Mouse (Mus musculus) kidney, postnatal 10 days (tissue): ENCODE results near the gene Tmigd1.
"Not testable (repeated sequence)": the region's sequence is repeated elsewhere in the genome, so short reads cannot be mapped to it uniquely, and the experiment has no call there.

Source experiments
- DNase-seq: peaks from one replicate; pipeline ENCODE4 v3.0.0; 2021; ENCODE audit warnings: mixed read lengths

The Tmigd1 gene

GRCm38 (mm10) chr11:76899758-76900738 lies 1.9 kb upstream of the Tmigd1 start:
- DNase-seq, result peak; percentile 63

DNA sequence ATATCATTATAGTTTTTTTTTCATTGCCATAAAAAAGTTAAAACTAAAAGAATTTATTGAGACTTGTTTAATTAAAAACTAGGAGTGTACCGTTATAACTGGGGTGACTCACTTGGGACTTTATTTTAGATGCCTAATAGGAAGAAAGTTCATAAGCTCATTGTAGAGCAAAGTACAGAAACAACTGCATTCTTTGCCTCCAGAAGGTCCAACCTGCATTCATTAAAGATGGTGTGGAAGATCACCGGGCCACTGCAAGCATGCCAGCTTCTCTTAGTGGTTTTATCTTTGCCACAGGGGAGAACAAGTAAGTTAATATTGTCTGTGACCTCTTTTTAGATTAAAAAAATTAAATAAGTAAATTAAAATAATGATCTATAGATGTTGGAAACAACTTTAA lies 2.4 kb downstream of the Tmigd1 start:
- DNase-seq, result no peak

DNA sequence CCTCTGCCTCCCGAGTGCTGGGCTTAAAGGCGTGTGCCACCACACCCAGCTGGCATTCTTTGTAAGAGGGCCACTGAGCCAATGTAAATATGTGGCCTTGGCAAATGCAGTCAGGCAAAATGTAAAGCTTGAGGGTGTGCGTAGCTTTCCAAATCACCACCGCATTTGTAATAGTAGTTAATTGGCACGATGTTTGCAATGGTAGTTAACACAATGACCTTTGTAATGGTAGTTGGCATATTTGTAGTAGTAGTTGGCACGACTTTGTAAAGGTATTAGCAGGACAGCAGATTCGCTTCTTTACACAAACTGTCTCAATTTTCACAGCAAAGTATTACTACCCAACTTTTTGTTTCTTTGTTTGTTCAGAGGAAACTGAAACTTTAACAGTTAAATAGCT lies 6.7 kb downstream of the Tmigd1 start:
- DNase-seq, result no peak

- DNase-seq, result peak; percentile 59
Measured at GRCm38 (mm10) chr11:76911325-76912054, 9.5 kb downstream of the Tmigd1 start.

DNA sequence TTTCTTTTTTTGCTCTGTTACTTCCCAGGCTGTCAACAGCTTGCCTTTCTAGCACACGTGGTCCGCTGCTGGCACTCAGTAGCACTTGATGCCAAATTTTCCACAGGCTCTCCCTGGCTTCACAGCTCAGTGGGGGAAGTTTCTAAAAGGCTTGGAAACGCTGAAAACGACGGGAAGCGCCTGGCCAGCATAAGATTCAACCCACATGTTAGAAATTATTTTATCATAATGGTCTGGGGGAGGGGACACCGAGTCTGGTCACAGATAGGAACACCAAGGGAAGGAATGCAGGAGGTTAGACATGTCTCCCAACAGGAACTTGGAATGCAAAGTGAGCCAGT lies 10.1 kb downstream of the Tmigd1 start:
- DNase-seq, result peak; percentile 55

DNA sequence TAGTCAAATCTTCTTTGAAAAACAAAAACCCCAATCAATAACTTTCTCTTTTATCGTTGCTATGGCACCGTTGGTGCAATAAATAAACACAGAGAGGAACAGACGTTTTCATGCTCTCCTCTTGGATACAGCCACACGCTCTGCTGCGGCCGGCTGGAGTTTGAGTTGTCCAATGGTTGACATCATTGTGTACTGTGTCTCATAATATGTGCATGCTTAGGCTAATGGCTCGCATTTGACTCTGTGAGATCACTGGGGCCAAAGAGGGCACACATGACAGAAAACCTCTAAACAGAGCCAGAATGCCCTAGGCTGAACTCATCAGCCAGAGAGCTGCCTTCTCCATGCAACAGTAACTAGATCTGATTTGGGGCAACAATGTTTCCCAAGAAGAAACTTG lies 12.4 kb downstream of the Tmigd1 start:
- no peak for DNase-seq

DNA sequence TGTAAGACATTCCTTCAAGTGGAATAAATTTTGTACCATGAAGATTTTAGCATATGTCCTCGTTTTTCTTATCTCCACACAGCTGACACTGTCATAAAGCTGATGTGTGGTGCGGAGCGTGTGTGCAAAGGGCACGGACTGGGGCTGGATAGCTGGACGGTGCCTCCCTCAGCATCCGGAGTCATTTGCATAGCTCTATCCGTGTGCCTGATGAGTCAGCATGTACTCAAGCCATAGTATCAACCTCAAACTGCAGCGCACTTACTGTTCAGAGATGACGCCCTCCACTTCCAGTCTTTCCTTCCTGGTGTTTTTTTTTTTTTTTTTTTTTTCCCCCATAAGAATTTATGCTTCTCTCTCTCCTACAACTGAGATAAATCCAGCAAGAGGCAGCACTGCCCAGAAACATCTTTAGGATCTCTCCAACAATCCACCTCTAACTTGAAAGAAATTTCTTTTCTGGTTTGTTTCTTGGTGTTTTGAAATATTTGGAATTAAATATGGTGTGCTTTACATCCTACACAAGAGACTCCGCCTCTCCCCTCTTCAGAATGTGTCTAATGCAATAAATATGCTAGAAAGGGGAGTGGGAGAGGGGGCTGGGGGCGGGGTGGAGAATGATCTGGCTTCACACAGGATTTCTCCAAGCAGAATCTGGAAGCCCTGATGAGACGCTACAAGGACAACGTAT lies 14.7 kb downstream of the Tmigd1 start:
- peak; percentile 60 for DNase-seq

- no peak for DNase-seq
Measured at GRCm38 (mm10) chr11:76917230-76917548, 15.2 kb downstream of the Tmigd1 start.

DNA sequence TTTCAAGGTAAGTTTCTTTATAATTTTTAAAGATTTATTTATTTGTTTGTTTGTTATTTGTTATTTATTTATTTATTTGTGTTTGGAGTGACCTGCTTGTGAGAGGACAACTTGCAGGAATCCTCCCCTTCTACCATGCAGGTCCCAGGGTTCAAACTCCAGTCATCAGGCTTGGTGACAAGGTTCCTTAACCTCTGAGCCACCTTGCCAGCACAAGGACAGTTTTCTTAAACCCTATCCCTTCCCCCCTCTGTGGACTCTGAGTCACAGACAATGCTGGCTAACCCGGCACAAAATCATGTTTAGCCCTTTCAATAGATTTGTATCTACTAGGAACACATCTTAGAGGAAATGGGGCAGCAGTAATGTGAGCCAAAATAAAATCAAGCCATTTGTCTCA lies 18.6 kb downstream of the Tmigd1 start:
- DNase-seq, result no peak

DNA sequence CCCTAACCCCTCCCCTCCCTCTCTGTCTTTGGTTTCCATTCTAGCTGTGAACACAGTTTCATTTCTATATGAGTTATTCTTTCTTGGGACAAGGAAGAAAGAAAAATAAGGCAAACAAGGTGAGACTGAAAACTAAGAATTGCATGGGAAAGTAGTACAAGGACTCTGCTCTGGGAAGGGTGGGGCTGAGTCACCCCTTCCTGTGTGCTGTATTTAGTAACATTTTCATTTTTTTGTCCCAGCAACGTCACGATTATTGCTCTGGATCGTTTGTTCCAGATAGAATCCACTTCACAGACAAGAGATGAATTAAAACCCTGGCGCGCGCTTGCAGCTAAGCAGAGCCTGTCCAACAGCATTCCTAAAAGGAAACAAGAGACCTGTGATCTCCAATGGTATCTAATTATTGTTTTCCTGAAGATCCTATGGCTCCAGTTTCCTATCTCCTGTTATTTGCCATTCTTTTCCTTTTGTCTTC lies 22.8 kb downstream of the Tmigd1 start, which contains the start of gene Blmh:
Gene Blmh, plus strand, starts transcription at position 51 of the 478 bp plus-strand sequence.
- DNase-seq, result no peak

DNA sequence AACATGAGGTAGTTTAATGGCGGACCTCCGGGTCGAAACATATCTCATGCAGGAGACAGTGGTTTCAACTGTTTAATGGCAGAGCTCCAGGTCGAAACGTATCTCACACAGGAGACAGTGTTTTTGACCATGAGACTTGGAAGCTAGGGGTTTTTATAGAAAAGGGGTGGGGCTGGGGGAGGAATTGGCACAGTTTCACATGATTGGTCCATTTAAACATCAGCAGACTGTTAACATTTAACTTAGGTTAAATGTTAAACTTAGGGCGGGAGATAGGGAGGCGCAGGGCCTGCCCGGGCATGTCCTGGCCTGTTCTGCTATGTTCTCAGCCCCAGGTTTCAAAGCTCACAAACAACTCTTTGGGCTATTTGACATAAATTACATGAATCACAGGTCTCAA lies 26.6 kb downstream of the Tmigd1 start:
- not testable (repeated sequence) for DNase-seq

DNA sequence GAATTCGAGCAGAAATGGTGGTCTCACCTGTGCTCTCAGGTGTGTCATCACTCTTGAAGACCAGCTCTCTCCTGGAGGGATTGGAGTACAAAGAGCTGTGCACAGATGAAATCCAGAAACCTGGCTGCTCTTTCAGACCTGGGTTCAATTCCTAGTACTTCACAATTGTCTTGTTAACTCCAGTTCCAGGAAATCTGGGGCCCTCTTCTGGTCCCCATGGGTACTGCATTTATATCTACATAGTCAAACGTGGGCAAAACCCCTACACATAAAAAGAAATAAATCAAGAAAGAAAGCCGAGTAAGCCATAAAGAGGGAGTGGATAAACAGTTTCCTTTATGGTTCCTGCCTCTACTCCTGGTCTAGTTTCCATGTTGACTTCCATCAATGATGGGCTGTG lies 31.2 kb downstream of the Tmigd1 start:
- DNase-seq, result no peak

DNA sequence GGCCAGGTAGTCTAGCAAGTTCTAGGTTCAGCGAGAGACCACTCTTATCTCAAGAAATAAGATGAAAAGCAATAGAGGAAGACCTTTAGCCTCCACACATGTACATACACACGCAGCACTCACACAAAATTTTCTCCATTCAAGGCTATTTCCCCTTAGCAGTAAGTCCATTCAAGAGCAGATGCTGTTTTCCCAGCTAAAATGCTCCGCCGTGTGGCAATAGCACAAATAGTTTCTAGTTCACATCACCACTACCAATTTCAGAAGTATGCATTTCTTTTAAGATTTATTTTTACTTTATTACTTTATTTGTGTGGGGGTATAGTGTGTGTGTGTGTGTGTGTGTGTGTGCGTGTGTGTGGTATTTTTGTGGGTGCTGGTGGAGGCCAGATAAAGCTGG lies 34.6 kb downstream of the Tmigd1 start:
- no peak for DNase-seq

- no peak for DNase-seq
Measured at GRCm38 (mm10) chr11:76944839-76945238, 42.9 kb downstream of the Tmigd1 start.

DNA sequence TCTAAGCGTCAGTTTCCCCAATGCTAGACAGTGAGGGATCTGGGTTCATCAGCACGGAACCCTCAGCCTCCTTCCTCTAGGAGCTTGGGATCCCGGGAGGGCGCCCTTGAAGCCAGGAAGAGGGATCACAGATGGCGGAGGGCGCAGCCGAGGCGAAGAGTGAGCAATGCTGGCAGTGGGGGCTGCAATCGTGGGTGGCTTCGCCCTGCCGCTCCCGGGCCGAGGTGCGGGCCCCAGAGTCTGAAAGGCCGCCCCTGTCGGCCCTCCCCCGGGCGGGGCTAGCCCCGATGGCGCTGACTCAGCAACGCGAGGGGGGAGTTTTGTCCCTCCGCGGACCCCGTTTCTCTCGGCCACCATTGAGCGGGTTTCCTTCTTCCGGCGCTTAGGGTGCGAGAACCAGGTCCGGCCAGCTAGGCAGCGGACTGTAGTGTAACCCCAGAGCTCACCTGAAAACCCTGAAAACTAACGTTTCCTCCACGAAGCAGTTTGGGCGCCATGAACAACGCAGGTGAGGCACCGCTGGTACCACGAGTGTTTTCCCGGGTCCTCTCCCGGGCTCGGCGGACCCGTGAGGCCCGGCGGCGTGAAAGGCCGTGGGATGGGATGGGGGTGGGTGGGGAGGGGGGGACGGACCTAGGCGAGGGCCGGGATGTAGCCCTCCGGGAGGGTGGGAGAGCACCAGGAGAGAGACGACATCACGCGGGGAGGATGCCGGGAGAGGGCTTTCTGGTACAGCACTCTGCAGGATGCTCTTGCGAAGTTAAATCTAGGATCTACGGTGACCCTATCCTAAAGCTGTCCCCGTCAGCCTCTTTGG lies 43.6 kb downstream of the Tmigd1 start:
- peak; percentile 98 for DNase-seq

GRCm38 (mm10) chr11:76946203-76946585 lies 44.2 kb downstream of the Tmigd1 start:
- DNase-seq, result no peak

GRCm38 (mm10) chr11:76953536-76953935 lies 51.6 kb downstream of the Tmigd1 start:
- DNase-seq, result no peak

GRCm38 (mm10) chr11:76965703-76966102 lies 63.7 kb downstream of the Tmigd1 start:
- DNase-seq, result no peak
